Mouse (Mus musculus): Measurements from ENCODE around the gene Ptprr. TPM values are rescaled to one million over a fixed set of nuclear protein-coding genes. Genes with fewer than 3 reads are reported as not detected.

Ptprr gene
- total RNA-seq, 2 experiments from 2014 or later, result 1.0 TPM; not detected in 1

DNA sequence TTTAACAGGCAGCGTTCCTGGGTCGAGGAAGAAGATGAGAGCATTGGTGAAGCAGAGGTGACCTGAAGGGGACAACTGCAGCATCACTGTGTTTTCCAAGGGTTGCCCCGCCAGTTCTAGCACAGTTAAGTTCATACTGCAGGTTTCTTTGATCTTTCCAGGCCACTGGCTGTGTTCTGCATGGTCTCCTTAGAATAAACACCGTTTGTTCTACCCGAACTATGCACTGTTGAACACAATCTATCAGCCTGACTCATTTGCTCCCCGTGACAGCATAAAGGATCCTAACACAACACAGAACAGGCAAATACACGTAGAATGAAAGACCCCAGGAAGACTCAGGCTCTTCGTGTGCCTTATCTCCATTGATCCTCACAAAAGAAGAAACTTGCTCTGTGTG, 176.4 kb downstream of the Ptprr start:
- no peak for ATAC-seq (ENCODE audit: poor library complexity, severe bottlenecking)

DNA sequence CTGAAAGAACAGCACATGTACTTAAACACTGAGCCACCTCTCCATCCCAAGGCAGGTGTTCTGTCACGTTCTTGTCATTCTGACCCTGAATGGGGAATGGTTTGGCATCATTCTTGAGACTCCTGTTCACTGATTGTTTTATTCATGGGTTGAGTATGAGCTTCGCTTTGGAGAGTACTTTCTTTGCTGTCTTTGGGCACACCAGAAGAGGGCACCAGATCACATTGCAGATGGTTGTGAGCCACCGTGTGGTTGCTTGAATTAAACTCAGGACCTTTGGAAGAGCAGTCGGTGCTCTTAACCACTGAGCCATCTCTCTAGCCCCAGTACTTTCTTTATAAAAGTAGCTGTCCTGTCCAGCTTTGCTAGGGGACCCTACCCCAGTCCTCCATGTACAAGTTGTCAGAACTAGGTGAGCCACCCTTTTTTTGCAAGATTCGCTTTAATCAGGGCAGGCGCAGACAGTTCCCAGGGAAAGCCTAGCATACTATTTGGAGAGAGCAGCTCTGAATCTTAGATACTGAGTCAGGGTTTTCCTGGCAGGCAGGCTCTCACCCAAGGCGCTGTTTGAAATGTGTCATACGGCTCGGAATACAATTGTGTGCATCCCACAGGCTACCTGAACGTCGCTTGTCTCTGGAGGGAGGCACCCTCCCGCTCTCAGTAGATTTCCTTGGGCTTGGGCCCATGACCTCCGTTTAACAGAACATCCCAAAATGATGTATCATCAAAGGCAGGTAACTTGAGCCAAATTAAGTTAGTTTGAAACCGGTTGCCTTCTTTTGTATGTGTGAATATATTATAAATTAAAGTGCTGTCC, 178.8 kb downstream of the Ptprr start:
- ATAC-seq (ENCODE audit: poor library complexity, severe bottlenecking), result no peak

DNA sequence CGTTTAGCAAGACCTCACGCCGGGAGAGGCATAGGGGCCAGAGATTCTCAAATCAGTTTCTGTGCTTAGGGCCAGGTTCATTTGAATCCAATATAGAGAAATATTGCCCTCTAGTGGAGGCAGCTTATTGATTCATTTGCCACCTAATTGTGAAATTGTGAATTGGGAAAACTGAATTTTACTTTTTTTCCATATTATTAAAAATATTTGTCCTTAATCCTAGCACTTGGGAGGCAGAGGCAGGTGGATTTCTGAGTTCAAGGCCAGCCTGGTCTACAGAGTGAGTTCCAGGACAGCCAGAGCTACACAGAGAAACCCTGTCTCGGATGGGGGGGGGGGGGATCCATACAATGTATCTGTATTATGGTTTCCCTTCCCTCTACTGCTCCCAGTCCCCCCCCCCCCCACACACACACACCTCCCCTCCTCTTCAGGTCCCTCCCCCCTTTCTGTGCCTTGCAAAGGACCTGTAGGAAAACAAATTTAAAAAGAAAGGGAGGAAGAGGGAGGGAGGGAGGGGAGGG, 179.5 kb downstream of the Ptprr start:
- ATAC-seq (ENCODE audit: poor library complexity, severe bottlenecking), result peak; percentile 81

DNA sequence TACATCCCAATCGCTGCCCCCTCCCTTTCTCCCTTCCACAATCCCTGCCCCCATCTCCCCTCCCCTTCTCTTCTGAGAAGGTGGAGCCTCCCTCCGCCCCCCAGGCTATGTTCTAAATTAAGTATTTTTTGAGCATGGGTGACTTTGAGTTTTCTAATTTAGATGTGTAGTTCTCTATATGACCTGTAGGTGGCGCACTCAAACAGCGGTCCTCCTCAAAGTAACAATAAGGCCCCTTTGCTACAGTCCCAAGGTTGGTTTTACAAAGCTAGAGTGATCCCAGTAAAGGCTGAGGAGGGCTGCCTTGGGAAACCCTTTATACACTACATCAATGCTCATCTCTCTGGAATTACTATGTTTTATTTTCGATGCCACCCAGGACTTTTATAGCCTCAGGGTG, 181.0 kb downstream of the Ptprr start:
- peak; percentile 60 for ATAC-seq (ENCODE audit: poor library complexity, severe bottlenecking)

DNA sequence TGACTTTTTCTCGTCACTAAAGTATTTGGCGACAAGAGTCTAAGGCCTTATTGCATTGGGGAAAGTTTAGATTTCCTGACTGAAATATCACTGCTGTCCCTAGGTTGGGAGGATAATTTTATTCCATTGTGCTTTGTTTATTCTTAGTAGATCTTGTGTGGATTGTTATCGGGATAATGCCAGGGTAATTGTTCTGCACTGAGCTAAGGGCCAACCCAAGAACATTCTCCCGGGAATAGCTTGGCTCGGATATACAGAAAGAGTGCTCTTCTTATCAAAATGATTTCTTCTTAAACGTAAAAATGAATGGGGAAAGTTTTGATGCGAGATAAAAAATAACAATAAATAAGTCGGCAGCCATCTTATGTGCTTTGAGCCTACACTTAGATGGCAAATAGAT, 183.5 kb downstream of the Ptprr start:
- no peak for ATAC-seq (ENCODE audit: poor library complexity, severe bottlenecking)

DNA sequence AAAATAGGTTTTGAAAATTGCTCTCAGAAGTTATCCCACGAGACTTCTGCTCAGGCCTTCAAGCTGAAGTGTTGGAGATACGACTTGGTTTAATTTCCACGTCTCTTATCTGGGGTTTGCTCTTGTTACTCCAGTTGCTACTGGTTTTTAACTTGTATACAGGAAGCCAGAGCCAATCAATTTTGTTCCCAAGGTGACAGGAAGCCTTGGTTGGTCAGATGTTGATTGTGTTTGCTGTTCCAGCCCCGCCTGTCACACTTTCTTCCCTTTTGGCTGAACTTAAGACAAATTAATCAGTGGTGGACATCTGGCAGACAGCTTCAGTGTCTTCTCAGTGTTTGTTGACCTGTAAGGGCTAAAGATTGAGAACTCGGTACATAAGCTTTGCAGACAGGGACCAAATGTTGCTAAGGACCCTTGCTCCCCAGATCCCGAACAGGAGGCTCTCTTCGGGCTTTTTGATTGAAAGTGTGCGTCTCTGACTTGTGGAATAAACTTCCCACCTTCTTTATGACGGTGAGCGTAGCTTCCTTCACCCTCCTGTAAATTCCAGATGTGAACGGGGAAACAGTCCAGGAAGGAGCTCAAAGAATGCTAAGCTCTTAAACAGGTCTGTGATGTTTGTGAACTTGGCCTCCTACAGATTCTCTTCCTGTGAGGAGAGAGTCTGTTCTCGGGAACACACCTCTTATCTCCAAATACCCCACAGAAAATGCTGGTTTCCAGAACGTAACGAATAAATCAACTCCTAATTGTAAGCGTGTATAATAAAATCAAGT, 187.8 kb downstream of the Ptprr start:
- no peak for ATAC-seq (ENCODE audit: poor library complexity, severe bottlenecking)

DNA sequence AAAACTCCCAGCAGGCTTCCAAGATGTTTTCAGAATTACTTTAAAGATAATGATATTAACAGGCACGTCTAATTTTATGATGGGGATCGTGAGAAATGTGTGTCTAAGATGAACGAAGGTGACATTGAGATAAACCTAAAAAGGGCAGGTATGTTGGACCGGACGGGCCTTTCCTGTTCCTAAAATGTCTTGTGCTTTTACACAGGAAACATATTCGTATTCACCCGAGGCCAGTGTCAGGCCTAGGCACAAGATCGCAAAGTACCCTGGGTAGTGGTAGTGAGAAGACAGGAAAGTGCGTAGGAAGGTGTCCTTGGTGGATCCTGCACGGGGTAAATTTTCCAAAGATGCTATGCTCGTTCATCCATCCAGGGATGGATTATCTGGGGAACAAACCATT, 188.4 kb downstream of the Ptprr start:
- no peak for ATAC-seq (ENCODE audit: poor library complexity, severe bottlenecking)

DNA sequence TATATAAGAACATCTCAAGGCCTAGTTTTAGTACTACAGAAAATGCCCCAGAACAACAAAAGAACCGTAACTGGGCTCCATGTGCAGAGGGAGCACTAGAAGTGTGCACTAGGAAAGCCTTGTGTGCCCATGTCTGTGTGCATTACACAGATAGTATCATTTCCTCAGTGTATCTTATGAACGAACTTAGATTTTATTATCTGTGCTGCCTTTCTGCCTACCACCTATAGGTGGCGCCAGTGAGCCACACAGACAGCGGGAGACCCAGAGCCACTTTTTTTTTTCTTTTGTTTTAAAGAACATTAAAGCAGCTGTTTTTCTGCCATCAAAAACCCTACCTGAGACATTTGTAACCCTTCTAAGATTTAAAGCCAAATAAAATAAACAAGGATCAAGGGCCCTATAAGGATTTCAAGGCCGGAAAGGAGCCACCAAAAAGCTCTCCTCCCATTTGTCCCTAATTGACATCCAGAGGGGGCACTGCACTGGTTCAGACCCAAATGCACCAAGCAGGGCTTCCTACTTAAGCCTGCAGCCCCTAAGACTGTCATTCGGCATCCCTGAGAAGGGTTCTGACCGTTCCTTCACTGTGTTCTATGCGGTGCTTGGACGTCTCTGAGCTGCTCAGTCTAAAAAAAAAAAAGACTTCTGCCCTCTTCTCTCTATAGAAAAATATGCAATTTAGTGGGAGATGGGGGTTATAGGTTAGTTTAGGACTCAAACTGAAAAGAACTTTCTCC, 190.1 kb downstream of the Ptprr start:
- ATAC-seq (ENCODE audit: poor library complexity, severe bottlenecking), result peak; percentile 92

DNA sequence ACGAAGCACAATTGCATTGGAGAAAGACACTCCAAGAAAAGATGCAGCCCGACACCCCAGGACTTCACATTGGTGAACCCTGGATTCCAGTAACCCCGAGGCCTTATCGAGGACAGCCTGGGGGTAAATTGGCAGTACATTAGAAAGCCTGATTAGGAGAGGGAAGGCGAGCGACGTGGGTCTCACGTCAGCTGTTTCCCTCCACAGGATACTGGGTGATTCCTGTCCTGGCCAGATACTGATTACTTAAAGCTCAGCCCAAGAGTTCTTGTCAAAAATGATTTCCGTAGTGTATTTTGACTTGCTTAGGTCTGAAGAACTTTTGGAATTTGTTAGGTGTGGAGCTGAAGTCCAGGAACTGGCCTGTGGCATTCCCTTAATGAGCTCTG, 190.7 kb downstream of the Ptprr start:
- no peak for ATAC-seq (ENCODE audit: poor library complexity, severe bottlenecking)

DNA sequence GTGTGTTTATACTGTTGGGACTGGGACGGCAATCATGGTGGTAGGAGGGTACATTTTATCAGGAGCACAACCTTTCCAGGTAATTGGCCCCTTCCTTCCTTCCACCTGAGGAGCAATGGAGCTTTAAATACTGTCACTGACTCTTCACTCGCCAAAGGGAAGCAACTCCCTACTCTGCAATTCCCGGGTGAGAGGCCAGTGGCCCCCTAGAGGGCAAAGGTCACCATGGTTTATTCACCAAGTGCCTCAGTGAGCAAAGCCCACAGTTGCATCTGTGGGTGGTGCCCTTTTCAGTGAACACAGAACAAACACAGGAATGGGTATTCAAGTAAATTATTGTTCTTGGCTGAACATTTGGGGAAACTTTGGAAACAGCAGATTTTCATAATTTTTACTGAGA, 194.1 kb downstream of the Ptprr start:
- no peak for ATAC-seq (ENCODE audit: poor library complexity, severe bottlenecking)

DNA sequence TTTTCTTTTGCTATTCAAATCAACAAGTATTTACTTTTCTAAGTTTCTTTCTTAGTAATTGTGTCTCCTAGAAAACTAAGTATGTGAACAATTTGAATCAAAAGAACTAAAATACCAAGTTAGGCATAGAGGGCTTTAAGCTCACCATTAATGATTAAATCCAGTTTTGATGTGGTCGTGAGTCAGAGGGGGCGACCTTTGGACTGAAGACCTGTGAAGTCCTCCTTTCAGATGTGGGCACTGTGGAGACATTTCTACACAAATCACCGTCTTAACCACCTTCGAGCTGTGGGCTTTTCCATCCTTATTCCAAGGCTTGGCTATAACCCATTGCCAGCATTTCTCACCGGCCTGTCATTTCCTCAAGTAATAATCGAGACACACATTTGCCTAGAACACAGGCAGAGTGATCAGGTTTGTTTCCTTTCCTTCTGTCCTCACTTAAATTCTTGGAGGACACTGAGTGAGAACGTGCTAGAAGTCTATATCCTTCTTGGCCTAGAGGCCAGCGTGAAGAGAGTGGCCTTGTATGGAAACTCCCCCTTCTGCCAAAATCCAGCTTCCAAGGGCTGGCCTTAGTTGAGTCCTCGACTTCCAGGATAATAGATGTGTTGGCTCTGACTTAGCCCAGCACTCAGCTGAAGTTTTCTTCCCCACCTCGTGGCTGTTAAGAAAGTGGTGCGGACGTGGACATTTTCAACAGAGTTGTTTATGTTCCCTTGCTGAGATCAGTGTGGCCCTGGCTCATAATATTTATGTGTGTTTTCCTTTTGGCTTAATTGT, 202.5 kb downstream of the Ptprr start:
- ATAC-seq (ENCODE audit: poor library complexity, severe bottlenecking), result no peak

DNA sequence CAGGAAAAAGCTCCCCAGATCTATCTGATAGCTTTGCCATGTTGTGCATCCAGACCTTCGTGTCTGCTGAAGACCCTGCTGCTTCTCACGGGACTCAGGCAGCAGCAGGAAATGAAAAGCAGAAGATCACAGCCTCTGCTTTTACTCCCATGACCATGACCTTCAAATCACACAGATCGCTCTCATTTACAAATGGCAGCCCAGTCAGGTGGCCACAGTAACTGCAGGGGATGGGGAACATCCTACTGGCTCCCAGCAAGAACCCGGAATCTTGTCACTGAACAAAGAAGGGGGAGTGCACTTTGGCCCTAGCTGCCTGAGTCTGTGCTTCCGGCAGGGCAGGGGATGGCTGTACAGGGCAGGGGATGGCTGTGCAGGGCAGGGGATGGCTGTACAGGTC, 217.3 kb downstream of the Ptprr start:
- no peak for ATAC-seq (ENCODE audit: poor library complexity, severe bottlenecking)

DNA sequence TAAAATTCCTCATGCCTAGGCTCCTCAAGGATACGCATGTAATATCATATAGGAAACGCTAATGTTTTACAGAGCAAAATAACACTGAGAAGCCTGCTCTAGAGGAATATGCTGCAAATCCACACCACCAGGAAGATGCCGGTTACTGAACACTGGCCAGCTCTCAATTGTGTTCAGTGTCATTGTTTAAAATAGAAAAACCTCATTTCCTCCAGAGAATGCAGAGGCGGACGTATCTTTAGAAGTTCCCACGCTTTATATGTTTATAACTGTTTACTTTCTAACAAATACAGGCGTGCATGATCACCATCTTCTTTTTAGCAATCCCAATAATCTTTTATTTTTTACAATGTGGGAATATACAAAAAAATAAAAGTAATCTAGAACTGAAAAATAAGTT, 224.2 kb downstream of the Ptprr start:
- ATAC-seq (ENCODE audit: poor library complexity, severe bottlenecking), result no peak

DNA sequence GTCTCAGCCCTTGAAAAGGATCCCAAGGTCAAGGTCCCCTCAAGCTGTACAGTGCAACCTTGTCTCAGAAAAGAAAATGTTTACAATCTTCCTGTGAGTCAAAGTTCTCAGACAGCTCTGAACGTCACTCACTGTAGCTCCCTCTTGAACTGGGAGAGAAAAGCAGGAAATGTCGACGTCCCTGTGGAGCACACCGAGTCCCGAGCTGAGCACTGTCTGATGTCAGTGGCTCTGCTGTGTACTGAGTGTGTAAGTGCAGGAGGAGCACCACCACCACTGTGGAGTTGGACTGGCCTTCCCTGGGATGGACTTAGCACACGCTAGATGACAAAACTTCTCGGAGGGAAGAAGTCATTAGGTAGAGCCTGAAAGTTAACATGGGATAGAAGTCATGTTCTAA, 225.4 kb downstream of the Ptprr start:
- no peak for ATAC-seq (ENCODE audit: poor library complexity, severe bottlenecking)

DNA sequence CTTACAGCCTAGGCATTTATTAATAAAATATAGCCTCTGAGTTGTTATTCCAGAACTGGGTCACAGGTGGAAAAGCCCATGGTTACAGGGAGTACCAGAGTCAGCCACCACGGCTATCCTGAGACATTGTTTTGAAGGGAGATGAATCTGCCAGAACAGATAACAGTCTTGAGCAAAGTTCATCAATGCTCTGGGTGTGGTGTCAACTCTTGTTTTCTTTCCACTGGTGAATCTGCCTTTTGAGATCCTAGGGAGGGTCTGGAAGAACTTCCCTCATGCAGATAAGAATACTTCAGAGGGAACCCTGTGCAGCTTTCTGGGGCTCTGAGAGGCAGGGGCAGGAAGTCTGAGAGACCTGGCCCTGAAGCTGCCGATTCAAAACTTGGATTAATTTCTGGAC, 227.6 kb downstream of the Ptprr start:
- no peak for ATAC-seq (ENCODE audit: poor library complexity, severe bottlenecking)

DNA sequence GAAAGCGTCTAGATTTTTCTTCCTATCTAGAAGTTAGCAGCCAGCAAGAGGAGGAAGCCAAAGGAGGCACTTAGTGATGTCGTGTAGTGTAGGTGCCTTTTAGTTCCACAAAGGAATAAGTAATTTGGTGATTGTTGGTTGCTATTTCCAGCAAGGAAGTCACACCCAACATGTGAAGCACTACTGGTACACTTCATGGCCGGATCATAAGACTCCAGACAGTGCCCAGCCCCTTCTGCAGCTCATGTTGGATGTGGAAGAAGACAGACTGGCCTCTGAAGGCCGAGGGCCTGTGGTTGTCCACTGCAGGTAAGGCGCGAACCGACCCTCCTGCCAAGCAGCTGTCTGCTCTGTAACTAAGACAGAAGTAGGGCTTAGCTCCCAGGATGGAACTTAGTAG, 234.7 kb downstream of the Ptprr start:
- ATAC-seq (ENCODE audit: poor library complexity, severe bottlenecking), result no peak

DNA sequence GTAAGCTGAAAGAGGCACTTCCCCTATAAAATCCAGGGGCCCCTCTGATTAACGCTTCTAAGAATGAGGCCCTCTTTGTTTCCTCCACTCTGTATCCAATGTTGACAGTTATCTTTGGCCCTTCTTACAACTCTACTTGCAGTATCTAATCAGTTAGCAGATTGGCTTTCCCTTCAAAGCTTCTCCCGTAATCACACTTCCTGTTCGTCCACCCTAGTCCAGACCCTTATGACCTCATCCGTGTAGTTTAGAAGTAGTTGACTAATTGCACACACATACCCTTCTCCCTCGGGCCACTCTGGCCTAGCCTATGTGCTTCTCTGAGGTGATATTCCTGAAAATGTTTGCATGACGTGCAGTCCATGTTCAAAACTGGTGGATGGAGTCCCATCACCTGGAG, 236.0 kb downstream of the Ptprr start:
- no peak for ATAC-seq (ENCODE audit: poor library complexity, severe bottlenecking)

DNA sequence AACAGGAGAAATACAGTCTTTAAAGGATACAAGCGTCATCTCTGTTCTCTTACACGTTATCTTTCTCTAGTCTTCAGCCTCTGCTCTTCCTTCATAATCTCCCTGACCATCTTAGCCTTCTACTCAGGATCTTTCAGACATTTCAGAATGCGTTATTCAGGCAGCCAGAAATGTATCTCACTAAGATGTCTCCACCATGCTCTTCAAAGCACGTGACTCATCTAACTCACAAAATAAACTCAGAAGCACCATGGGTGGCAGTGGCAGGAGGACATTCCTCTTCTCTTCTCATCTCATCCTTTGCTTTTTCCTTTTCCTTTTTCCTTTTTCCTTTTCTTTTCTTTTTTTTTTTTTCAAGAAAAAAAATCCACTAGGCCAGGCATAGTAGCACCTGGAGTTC, 241.3 kb downstream of the Ptprr start:
- ATAC-seq (ENCODE audit: poor library complexity, severe bottlenecking), result no peak

DNA sequence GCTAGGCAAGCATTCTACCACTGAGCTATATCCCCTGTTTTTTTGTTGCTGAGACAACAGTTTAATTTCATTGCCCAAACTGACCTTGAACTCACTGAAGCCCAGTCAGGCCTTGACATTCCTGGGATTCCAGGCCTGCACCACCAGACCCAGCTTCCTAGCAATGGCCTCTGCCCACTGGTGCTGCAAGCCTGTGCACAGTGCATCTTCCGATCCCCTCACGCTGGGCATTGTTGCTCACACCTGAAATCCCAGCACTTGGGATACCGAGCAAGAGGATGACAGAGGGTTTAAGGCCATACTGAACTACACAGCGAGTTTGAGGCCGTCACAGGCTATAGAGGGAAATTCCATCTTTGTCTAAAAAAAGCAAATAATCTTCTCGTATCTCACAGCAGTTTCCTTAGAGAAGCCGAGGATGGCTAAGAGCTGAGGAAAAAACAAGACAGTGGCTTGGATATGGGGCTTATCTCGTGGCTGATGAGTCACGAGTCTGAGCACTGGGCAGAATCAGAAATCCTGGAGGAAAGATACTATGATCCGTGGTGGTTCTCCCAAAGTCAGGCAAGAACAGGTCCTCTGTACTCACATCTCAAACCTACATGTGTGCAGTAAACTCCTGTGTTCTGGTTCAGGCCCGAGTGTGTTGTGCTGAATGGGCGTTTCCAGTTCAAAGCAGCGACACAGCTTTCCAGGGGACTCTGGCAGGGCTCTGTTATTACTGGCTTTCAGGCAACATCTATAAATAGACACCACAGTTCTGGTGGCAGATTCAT, 242.8 kb downstream of the Ptprr start:
- no peak for ATAC-seq (ENCODE audit: poor library complexity, severe bottlenecking)

DNA sequence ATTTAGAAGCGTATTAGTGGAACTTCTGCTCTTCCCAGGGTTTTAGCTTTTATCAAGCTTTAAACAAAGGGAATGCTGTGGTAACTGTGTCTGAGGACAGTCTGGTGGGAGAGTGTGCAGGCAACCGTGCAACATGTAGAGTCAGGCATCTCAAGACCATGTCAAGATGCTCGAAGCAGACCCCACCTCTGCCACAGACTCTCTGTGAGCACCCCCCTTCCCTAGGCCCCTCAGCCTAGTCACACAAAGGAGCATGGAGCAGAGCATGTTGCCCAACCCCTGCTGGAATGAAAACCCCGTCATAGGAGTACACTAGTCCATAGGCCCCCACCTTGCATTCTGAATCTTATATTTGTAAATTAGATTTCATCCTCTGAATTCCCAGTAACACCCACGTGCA, 243.5 kb downstream of the Ptprr start:
- ATAC-seq (ENCODE audit: poor library complexity, severe bottlenecking), result no peak
